Mouse (Mus musculus) embryonic stem cell, embryonic (primary cell): Measurements from ENCODE around the gene Ccdc151.

ENCODE experiments used
- CTCF ChIA-PET, 4 experiments: fragments of 300-600 bp in 2 of 4; fragments of 350-600 bp in 2 of 4; sonication (Branson Sonifier 250); formaldehyde crosslinking; loops; one replicate each; lab custom pipeline; 2022; ENCODE audit warnings: inconsistent platforms in 2 of 4; lab: Charles Lee
- POLR2A ChIA-PET, 4 experiments: fragments of 300-600 bp in 2 of 4; fragments of 350-600 bp in 2 of 4; sonication (Branson Sonifier 250); formaldehyde crosslinking; loops; one replicate each; lab custom pipeline; 2022; ENCODE audit warnings: antibody characterized with exemption in 4 of 4, inconsistent platforms in 1 of 4; lab: Charles Lee

The Ccdc151 gene

DNA sequence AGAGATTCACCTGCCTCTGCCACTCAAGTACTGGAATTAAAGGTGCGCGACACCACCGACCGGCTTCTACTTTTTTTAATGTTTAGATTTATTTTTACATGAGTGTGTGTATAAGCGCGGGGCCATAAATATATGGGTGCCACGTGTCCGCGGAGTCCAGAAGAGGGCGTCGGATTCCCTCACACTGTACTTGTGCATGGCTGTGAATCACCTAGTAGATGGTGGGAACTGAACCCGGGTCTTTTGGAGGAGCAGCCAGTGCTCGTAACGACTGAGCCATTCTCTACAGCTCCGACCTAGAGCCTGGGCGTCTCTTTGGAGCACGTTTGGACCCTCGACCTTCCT lies 47.2 kb downstream of the Ccdc151 start:
- CTCF ChIA-PET: interaction anchor here in 3 of 4 experiments (0.6 to 1.1 kb wide), 7 partner anchors 11 to 201 kb away, joined by 3 to 4 read pairs (median 3); partner anchors contain the start of gene Rab3d (in 1 of the 3)

DNA sequence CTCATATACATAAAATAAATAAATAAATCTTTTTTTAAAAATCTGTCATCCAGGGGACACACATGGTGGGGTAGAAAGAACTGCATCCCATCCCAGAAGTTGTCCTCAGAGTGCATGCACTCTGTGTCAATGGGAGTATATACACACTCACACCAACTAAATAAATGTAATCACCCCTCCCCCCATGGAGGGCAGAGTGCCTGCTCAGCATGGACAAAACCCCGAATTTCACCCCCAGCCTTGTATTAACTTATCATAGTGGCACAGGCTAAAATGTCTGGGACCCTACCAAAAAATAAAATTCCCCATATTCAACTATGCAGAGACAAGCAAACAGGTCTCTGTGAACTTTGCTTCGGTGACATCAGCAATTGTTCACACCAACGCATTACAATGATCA lies 47.8 kb downstream of the Ccdc151 start:
- CTCF ChIA-PET: interaction anchor here in 1 of 4 experiments (1.1 kb wide), 1 partner anchor 163 kb away, joined by 3 read pairs; no protein-coding TSS in a partner anchor
- POLR2A ChIA-PET: interaction anchor here in 2 of 4 experiments (0.7 to 1.6 kb wide), 6 partner anchors 24 to 353 kb away, joined by 3 to 7 read pairs (median 4); partner anchors contain the start of gene Ldlr (in 1 of the 2)

More for the DNA sequence above, 47.2 kb downstream of the Ccdc151 start:
- POLR2A ChIA-PET: interaction anchor here in 3 of 4 experiments (0.6 to 1.6 kb wide), 14 partner anchors 21 to 574 kb away, joined by 3 to 10 read pairs (median 3); partner anchors contain the start of genes Ccdc159 (in 2 of the 3), Tmem205 (in 2 of the 3) and Ldlr (in 1 of the 3)

GRCm38 (mm10) chr9:21953600-21953999 lies 48.8 kb downstream of the Ccdc151 start:
- ChIA-PET CTCF (interaction anchor here in 2 of 4 experiments (0.8 to 1.1 kb wide), 2 partner anchors 79 to 83 kb away, joined by 3 read pairs; no protein-coding TSS in a partner anchor), POLR2A (interaction anchor here in 2 of 4 experiments (0.6 to 1.5 kb wide), 5 partner anchors 10 to 229 kb away, joined by 3 to 4 read pairs (median 3); partner anchors contain the start of gene Epor (in 1 of the 2))

DNA sequence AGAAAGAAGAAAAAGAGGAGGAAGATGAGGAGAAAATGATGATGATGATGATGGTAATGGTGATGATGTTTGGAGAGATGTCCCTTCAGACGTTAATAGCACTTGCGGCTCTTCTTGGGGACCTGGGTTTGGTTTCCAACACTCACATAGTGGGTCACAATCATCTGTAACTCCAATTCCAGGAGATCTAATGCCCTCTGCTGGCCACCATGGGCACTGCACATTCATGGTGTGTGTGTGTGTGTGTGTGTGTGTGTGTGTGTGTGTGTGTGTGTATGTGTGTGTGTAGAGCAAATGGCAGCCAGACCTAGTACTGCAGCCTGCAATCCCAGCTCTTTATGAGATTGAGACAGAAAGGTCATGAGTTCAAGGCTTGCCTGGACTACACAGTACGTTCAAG lies 50.5 kb downstream of the Ccdc151 start:
- CTCF ChIA-PET: interaction anchor here in 3 of 4 experiments (0.5 to 0.6 kb wide), 4 partner anchors 177 to 382 kb away, joined by 3 to 6 read pairs (median 4); no protein-coding TSS in a partner anchor
- POLR2A ChIA-PET: interaction anchor here in 1 of 4 experiments (1.5 kb wide), 1 partner anchor 228 kb away, joined by 4 read pairs; no protein-coding TSS in a partner anchor

DNA sequence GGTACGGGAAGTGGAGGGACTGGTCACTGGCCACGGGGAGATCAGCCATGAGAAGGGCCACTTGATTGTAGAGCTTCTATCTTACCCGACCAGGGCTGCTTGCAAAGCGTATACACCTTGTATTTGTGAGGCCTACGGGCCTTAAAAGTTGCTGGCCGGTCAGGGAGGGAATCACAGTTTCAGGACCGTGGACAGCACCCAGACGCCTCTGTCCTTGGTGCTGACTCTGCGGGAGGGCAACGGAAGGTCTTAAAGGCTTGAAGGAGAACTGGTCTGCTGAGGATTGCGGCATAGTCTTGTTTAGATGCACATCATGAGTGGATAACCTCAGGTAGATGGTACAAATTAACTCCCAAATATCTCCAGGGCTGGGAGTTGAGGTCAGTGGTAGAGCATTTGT lies 52.1 kb downstream of the Ccdc151 start:
- POLR2A ChIA-PET: no interaction called here
- CTCF ChIA-PET: interaction anchor here in 1 of 4 experiments (1.0 kb wide), 1 partner anchor 317 kb away, joined by 3 read pairs; no protein-coding TSS in a partner anchor

GRCm38 (mm10) chr9:21948790-21949189 lies 53.6 kb downstream of the Ccdc151 start:
- ChIA-PET POLR2A (interaction anchor here in 3 of 4 experiments (0.6 to 1.9 kb wide), 5 partner anchors 11 to 116 kb away, joined by 3 to 7 read pairs (median 4); no protein-coding TSS in a partner anchor), CTCF (interaction anchor here in 1 of 4 experiments (0.6 to 0.7 kb wide), 2 partner anchors 159 to 248 kb away, joined by 3 to 5 read pairs; no protein-coding TSS in a partner anchor)

DNA sequence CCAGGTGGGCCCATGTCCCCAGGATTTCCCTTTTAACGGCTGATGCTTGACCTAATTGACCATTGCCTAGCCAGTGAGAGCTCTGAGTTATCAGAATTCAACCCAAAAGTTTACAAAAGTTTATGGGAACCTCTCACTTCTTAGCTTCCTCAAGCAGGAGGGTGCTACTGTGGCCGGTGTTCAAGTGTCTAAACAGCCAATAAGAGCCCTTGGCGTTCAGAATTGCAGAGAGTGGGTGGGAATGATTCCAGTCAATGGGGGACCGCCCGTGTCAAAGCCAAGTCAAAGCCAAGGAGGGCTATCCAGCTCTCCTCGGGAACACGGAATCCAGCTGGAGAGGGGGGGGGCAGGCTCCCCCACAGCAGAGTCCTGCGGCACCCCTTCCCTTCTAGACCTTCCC lies 54.3 kb downstream of the Ccdc151 start:
- ChIA-PET POLR2A (interaction anchor here in 3 of 4 experiments (0.5 to 1.9 kb wide), 6 partner anchors 21 to 365 kb away, joined by 3 to 5 read pairs (median 3); partner anchors contain the start of genes Ccdc159 (in 1 of the 3) and Tmem205 (in 1 of the 3)), CTCF (interaction anchor here in 2 of 4 experiments (0.6 to 0.7 kb wide), 3 partner anchors 77 to 159 kb away, joined by 3 to 5 read pairs (median 3); no protein-coding TSS in a partner anchor)

- POLR2A ChIA-PET: interaction anchor here in 3 of 4 experiments (0.5 to 1.9 kb wide), 6 partner anchors 21 to 364 kb away, joined by 3 to 5 read pairs (median 3); partner anchors contain the start of genes Ccdc159 (in 1 of the 3) and Tmem205 (in 1 of the 3)
- CTCF ChIA-PET: interaction anchor here in 2 of 4 experiments (0.5 to 0.7 kb wide), 4 partner anchors 77 to 279 kb away, joined by 3 to 5 read pairs (median 3); no protein-coding TSS in a partner anchor
Observed at GRCm38 (mm10) chr9:21947540-21948130, 54.8 kb downstream of the Ccdc151 start.

DNA sequence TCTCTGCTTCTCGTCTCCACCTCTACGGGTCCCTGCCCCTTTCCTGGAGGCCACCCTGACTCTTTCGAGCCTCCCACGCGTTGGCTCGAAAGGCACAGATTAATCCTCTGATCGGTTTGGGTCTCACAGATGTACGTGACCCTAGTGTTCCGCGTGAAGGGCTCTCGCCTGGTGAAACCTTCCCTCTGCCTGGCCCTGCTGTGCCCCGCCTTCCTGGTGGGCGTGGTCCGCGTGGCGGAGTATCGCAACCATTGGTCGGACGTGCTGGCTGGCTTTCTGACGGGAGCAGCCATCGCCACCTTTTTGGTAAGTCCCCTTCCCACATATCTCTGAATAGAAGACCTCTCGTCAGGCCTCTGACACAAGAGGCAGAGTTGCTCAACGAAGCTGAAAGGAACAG lies 58.2 kb downstream of the Ccdc151 start:
- CTCF ChIA-PET: interaction anchor here in 1 of 4 experiments (1.2 kb wide), 1 partner anchor 12 kb away, joined by 3 read pairs; the partner anchor contains the start of gene Swsap1
- POLR2A ChIA-PET: interaction anchor here in 2 of 4 experiments (0.9 to 1.6 kb wide), 4 partner anchors 17 to 218 kb away, joined by 3 to 6 read pairs (median 4); partner anchors contain the start of genes Ccdc159 (in 1 of the 2), Rab3d (in 1 of the 2) and Tmem205 (in 1 of the 2)

DNA sequence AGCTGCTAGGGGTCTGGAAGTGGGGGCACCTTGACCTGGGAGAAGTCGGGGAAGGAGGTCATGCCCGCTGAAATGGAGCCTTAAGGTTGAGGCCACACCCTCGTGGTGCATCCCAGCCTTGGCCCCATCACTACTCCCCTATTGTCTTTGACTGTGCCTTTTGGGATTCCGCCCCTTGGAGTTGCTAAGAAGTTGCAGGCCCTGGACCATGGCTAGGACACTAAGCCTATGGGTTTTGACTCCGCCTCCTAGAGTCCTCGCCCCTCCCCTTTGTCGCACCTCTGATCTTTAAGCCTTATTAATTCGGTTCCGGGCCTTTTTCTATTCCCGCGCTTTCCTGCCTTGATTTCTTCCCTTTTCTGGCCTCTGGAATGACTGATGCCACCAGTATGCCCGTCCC lies 58.8 kb downstream of the Ccdc151 start:
- ChIA-PET POLR2A (interaction anchor here in 2 of 4 experiments (0.9 to 1.6 kb wide), 4 partner anchors 16 to 217 kb away, joined by 3 to 6 read pairs (median 4); partner anchors contain the start of genes Ccdc159 (in 1 of the 2), Rab3d (in 1 of the 2) and Tmem205 (in 1 of the 2)), CTCF (interaction anchor here in 1 of 4 experiments (1.2 kb wide), 1 partner anchor 12 kb away, joined by 3 read pairs; the partner anchor contains the start of gene Swsap1)

DNA sequence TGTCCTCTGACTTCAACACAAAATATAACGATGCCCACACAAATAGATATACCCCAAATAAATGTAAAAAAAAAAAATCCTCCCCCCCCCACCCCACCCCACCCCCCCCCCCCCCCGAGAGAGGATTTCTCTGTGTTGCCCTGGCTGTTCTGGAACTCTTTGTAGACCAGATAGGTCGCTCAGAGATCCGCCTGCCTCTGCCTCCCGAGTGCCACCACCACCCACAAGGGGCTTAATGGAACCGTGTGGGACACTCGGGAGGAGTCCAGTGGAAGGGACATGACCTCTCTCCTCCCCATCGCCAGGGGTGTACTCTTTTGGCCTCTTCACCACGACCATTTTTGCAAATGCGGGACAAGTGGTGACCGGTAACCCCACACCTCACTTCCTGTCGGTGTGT lies 59.4 kb downstream of the Ccdc151 start:
- ChIA-PET POLR2A (interaction anchor here in 1 of 4 experiments (1.5 kb wide), 1 partner anchor 25 kb away, joined by 6 read pairs; the partner anchor contains the start of gene Rab3d), CTCF (no interaction called here)
